Mouse (Mus musculus) megakaryocyte, embryonic 14.5 days (primary cell): Measurements from ENCODE around the gene Adap2. TPM values are rescaled to one million over a fixed set of nuclear protein-coding genes. Genes with fewer than 3 reads are reported as not detected.
A peak's percentile ranks its signal among the peaks of the same experiment; 100 is the strongest.
"Not testable (repeated sequence)": the region's sequence is repeated elsewhere in the genome, so short reads cannot be mapped to it uniquely, and the experiment has no call there.

Experiments
- H3K27me3 ChIP-seq: replicated peaks from 2 replicates; pipeline ENCODE3; 2012; ENCODE audit warnings: inconsistent platforms
- H3K36me3 ChIP-seq: replicated peaks from 2 replicates; pipeline ENCODE3; 2012; ENCODE audit warnings: low read length, inconsistent platforms, mixed read lengths
- H3K4me1 ChIP-seq: 2 replicates; pipeline ENCODE4 v1.6.1; 2012; ENCODE audit warnings: inconsistent platforms
- H3K4me3 ChIP-seq: replicated peaks from 2 replicates; pipeline ENCODE3; 2012; ENCODE audit warnings: moderate library complexity, mild to moderate bottlenecking, inconsistent platforms
- H3K9me3 ChIP-seq: 2 replicates; pipeline ENCODE4 v1.6.1; 2012; ENCODE audit warnings: inconsistent platforms
- FLI1 ChIP-seq: IDR thresholded peaks from 2 replicates; pipeline ENCODE4 v1.6.1; 2012; ENCODE audit warnings: low read length, inconsistent platforms, mixed read lengths
- GATA1 ChIP-seq: IDR thresholded peaks from 3 replicates; pipeline ENCODE4 v1.6.1; 2012; ENCODE audit warnings: mixed read lengths, low read length, inconsistent platforms, borderline replicate concordance
- polyA plus RNA-seq: library from polyadenylated mRNA; stranded (reverse); fragments of >175 nt; gene quantifications from 2 replicates; pipeline ENCODE4 v1.2.3, GENCODE M21; 2012; ENCODE audit warnings: low replicate concordance; ENCODE audit not compliant: insufficient read depth

Gene Adap2
- polyA plus RNA-seq, 1 experiment: 4.2 TPM

GRCm38 (mm10) chr11:80145787-80146275, 8.1 kb upstream of the Adap2 start:
- Histone ChIP-seq H3K4me1 (peaks cover 58% of the 10 kb centered on the region), H3K36me3 (no peaks in the 10 kb centered on the region), H3K27me3 (no peaks in the 10 kb centered on the region), H3K4me3 (peak overlapping the region; percentile 84), H3K9me3 (no peaks in the 10 kb centered on the region)
- TF ChIP-seq FLI1: no peak
- TF ChIP-seq GATA1: no peak

GRCm38 (mm10) chr11:80147748-80148147, 6.2 kb upstream of the Adap2 start:
- Histone ChIP-seq H3K4me3 (no peak overlapping the region), H3K4me1 (peaks cover 63% of the 10 kb centered on the region), H3K27me3 (no peaks in the 10 kb centered on the region), H3K36me3 (no peaks in the 10 kb centered on the region), H3K9me3 (no peaks in the 10 kb centered on the region)
- no peak for TF ChIP-seq GATA1
- TF ChIP-seq FLI1: no peak

- Histone ChIP-seq H3K9me3 (no peaks in the 10 kb centered on the region), H3K4me3 (no peak overlapping the region), H3K27me3 (peaks cover 2% of the 10 kb centered on the region), H3K36me3 (no peaks in the 10 kb centered on the region), H3K4me1 (peaks cover 59% of the 10 kb centered on the region)
- TF ChIP-seq GATA1 (no peak), FLI1 (no peak)
Measured at GRCm38 (mm10) chr11:80148313-80148712, 5.6 kb upstream of the Adap2 start.

- H3K27me3 ChIP-seq, H3K36me3 ChIP-seq: not testable (repeated sequence)
- H3K4me1 ChIP-seq: peaks cover 65% of the 10 kb centered on the region
Measured at GRCm38 (mm10) chr11:80148974-80149373, 4.9 kb upstream of the Adap2 start.

GRCm38 (mm10) chr11:80149412-80150023, 4.4 kb upstream of the Adap2 start:
- H3K9me3 ChIP-seq: no peaks in the 10 kb centered on the region
- H3K36me3 ChIP-seq: no peaks in the 10 kb centered on the region
- no peak overlapping the region for H3K4me3 ChIP-seq
- peaks cover 8% of the 10 kb centered on the region for H3K27me3 ChIP-seq
- peaks cover 65% of the 10 kb centered on the region for H3K4me1 ChIP-seq
- TF ChIP-seq FLI1 (no peak), GATA1 (no peak)

More at GRCm38 (mm10) chr11:80148974-80149373, 4.9 kb upstream of the Adap2 start:
- not testable (repeated sequence) for H3K9me3 ChIP-seq, H3K4me3 ChIP-seq

- Histone ChIP-seq H3K27me3 (peaks cover 19% of the 10 kb centered on the region), H3K4me1 (peaks cover 66% of the 10 kb centered on the region), H3K36me3 (no peaks in the 10 kb centered on the region), H3K4me3 (no peak overlapping the region), H3K9me3 (no peaks in the 10 kb centered on the region)
- TF ChIP-seq GATA1 (no peak), FLI1 (no peak)
Measured at GRCm38 (mm10) chr11:80150566-80150965, 3.3 kb upstream of the Adap2 start.

GRCm38 (mm10) chr11:80151541-80151940, 2.4 kb upstream of the Adap2 start:
- H3K27me3 ChIP-seq: peaks cover 28% of the 10 kb centered on the region
- H3K9me3 ChIP-seq: no peaks in the 10 kb centered on the region
- no peak overlapping the region for H3K4me3 ChIP-seq
- no peaks in the 10 kb centered on the region for H3K36me3 ChIP-seq
- H3K4me1 ChIP-seq: peaks cover 58% of the 10 kb centered on the region
- TF ChIP-seq GATA1 (no peak), FLI1 (no peak)

GRCm38 (mm10) chr11:80152376-80152775, 1.5 kb upstream of the Adap2 start:
- H3K4me1 ChIP-seq: peaks cover 55% of the 10 kb centered on the region
- no peak overlapping the region for H3K4me3 ChIP-seq
- H3K9me3 ChIP-seq: no peaks in the 10 kb centered on the region
- peaks cover 33% of the 10 kb centered on the region for H3K27me3 ChIP-seq
- H3K36me3 ChIP-seq: no peaks in the 10 kb centered on the region
- TF ChIP-seq FLI1 (no peak), GATA1 (no peak)

GRCm38 (mm10) chr11:80154501-80154900, 596 bp downstream of the Adap2 start:
- no peaks in the 10 kb centered on the region for H3K9me3 ChIP-seq
- H3K27me3 ChIP-seq: peaks cover 53% of the 10 kb centered on the region
- H3K4me1 ChIP-seq: peaks cover 45% of the 10 kb centered on the region
- H3K36me3 ChIP-seq: no peaks in the 10 kb centered on the region
- H3K4me3 ChIP-seq: peak overlapping the region; percentile 97
- TF ChIP-seq GATA1: no peak
- no peak for TF ChIP-seq FLI1

- Histone ChIP-seq H3K4me3 (peak overlapping the region; percentile 75), H3K36me3 (no peaks in the 10 kb centered on the region), H3K9me3 (no peaks in the 10 kb centered on the region), H3K27me3 (peaks cover 56% of the 10 kb centered on the region), H3K4me1 (peaks cover 39% of the 10 kb centered on the region)
- TF ChIP-seq GATA1 (no peak), FLI1 (no peak)
Measured at GRCm38 (mm10) chr11:80155541-80155940, 1.6 kb downstream of the Adap2 start.

GRCm38 (mm10) chr11:80155961-80156360, 2.1 kb downstream of the Adap2 start:
- Histone ChIP-seq H3K27me3 (peaks cover 56% of the 10 kb centered on the region), H3K4me1 (peaks cover 38% of the 10 kb centered on the region), H3K36me3 (no peaks in the 10 kb centered on the region), H3K4me3 (peak overlapping the region; percentile 29), H3K9me3 (no peaks in the 10 kb centered on the region)
- no peak for TF ChIP-seq FLI1
- no peak for TF ChIP-seq GATA1
